In genomic region chr6:50542535-50542934, GRCm38 (mm10) we compare ENCODE assay signal across 21 mouse cellular contexts. TPM values are rescaled to one million over a fixed set of nuclear protein-coding genes. Genes with fewer than 3 reads are reported as not detected.
DNase-seq lines count a peak whose midpoint lies in the region; ATAC-seq and TF ChIP-seq lines count a peak whose summit lies in the region.
"Had no signal": no experiment of that assay in that cellular context is flagged by ENCODE, and none has a peak within 500 bp of the region (broad histone marks: within the 10 kb centered on the region; RNA-seq: fewer than 3 reads in every experiment).

No protein-coding gene starts in this region.

- peaks cover 8% of the 10 kb centered on the region for H3K9me3 ChIP-seq in CH12.LX (replicated peaks; ENCODE audit: low read length)
- no peaks in the 10 kb centered on the region for H3K9me3 ChIP-seq in lung, postnatal 0 days (ENCODE audit: low read length)
- H3K9me3 ChIP-seq: embryonic facial prominence, embryonic 13.5 days; forebrain, embryonic 12.5 days; hindbrain, embryonic 12.5 days had no signal

- H3K4me1 ChIP-seq in CH12.LX (ENCODE audit: control insufficient read depth in 1 of 2, insufficient read depth in 2 of 2), result peaks cover 0 to 7% of the 10 kb centered on the region in 2 experiments; a peak in 2 of 4 replicates
- H3K4me1 ChIP-seq in lung, postnatal 0 days (ENCODE audit: insufficient read depth, low read depth, low read length), result no peaks in the 10 kb centered on the region
- H3K4me1 ChIP-seq: forebrain, embryonic 12.5 days; hindbrain, embryonic 12.5 days had no signal

- 84% methylated on average over 1 of the region's 1 CpGs for WGBS in lung, postnatal 0 days

- H3K79me2 ChIP-seq in CH12.LX (replicated peaks; ENCODE audit: control insufficient read depth, extremely low read depth, insufficient read depth, poor library complexity, severe bottlenecking), result no peaks in the 10 kb centered on the region

- in situ Hi-C loops in CH12.LX (cut with MboI; ENCODE audit: low pct_ligation_motif_present, low pct_unique_long_range_greater_than_20kb, low sequenced_read_pairs), result loop anchor here (25.0 kb wide), 2 partner anchors 430 to 1030 kb away; partner anchors contain the start of gene Mpp6

- TF ChIP-seq RAD21 in CH12.LX (IDR thresholded peaks at IDR 0.05; ENCODE audit: low read depth, low read length), result no peak

- TF ChIP-seq POLR2A in CH12.LX (IDR thresholded peaks at IDR 0.05; ENCODE audit: low read depth, low read length), result no peak

- no peaks in the 10 kb centered on the region for H3K36me3 ChIP-seq in CH12.LX (replicated peaks in 1 of 2; ENCODE audit: control insufficient read depth in 1 of 2, insufficient read depth in 1 of 2, low read length in 1 of 2)
- no peaks in the 10 kb centered on the region for H3K36me3 ChIP-seq in lung, postnatal 0 days (ENCODE audit: insufficient read depth, low read length)
- H3K36me3 ChIP-seq: embryonic facial prominence, embryonic 13.5 days; forebrain, embryonic 12.5 days; hindbrain, embryonic 12.5 days had no signal

- H3K4me3 ChIP-seq in CH12.LX (replicated peaks in 1 of 3; ENCODE audit: low read depth in 2 of 3, low read length in 2 of 3, poor library complexity in 1 of 3), result no peak overlapping the region
- no peak overlapping the region for H3K4me3 ChIP-seq in lung, postnatal 0 days (ENCODE audit: low read depth, low read length)
- H3K4me3 ChIP-seq: embryonic facial prominence, embryonic 13.5 days; forebrain, embryonic 12.5 days; hindbrain, embryonic 12.5 days had no signal

- no peak overlapping the region for H3K9ac ChIP-seq in CH12.LX (ENCODE audit: insufficient read depth, low read depth)
- H3K9ac ChIP-seq in lung, postnatal 0 days (replicated peaks; ENCODE audit: low read depth), result no peak overlapping the region
- H3K9ac ChIP-seq: embryonic facial prominence, embryonic 13.5 days; forebrain, embryonic 12.5 days; hindbrain, embryonic 12.5 days had no signal

- no peaks in the 10 kb centered on the region for H3K27me3 ChIP-seq in CH12.LX (replicated peaks)
- H3K27me3 ChIP-seq in lung, postnatal 0 days (replicated peaks; ENCODE audit: insufficient read depth, low read length), result no peaks in the 10 kb centered on the region
- H3K27me3 ChIP-seq: embryonic facial prominence, embryonic 13.5 days; hindbrain, embryonic 12.5 days; Patski had no signal

- TF ChIP-seq EP300 in CH12.LX (IDR thresholded peaks at IDR 0.05; ENCODE audit: low read length), result no peak
- TF ChIP-seq EP300 in lung, postnatal 0 days (IDR thresholded peaks at IDR 0.05), result no peak

- DNase-seq in 416B (ENCODE audit: low read depth) (peak; percentile 72), CH12.LX (ENCODE audit: extremely low read depth) (no peak)
- DNase-seq in right cerebral cortex, postnatal 25 days, result no peak
- DNase-seq in lung, postnatal 0 days (ENCODE audit: low spot score), result no peak
- no peak for DNase-seq in urinary bladder, postnatal 36 days (ENCODE audit: low spot score in 2 of 2)
- no peak for DNase-seq in lung, postnatal 25 days (ENCODE audit: low spot score)
- DNase-seq: adrenal gland, postnatal 25 days; cerebellum, adult 2 months; cerebellum, postnatal 25 days; gastrocnemius, postnatal 14 days; heart, postnatal 10 days; heart, postnatal 4 days had no signal

- no peak overlapping the region for H3K4me2 ChIP-seq in CH12.LX (ENCODE audit: insufficient read depth, low read depth, poor library complexity, severe bottlenecking)
- no peak overlapping the region for H3K4me2 ChIP-seq in lung, postnatal 0 days (replicated peaks; ENCODE audit: low read depth, low read length)
- H3K4me2 ChIP-seq: embryonic facial prominence, embryonic 13.5 days; forebrain, embryonic 12.5 days; hindbrain, embryonic 12.5 days had no signal

- dilution Hi-C loops in CH12.LX (cut with MboI; ENCODE audit: extremely low pct_ligation_motif_present, extremely low pct_unique_long_range_greater_than_20kb, low sequenced_read_pairs), result no loop called here

- ATAC-seq in inflammation-experienced regulatory T-cells, adult 6 months, result peak; percentile 12
- ATAC-seq in monocyte, adult 5-6 weeks (replicated peaks; ENCODE audit: insufficient number of reproducible peaks, low FRiP score, low TSS enrichment, poor library complexity, severe bottlenecking), result 0 out of 2 replicates have a peak, but pooled peaks have one; percentile 5
- no peak for ATAC-seq in lung, postnatal 0 days
- ATAC-seq: activated CD4-positive, CD25-positive, alpha-beta regulatory T cell, adult 4 months; forebrain, embryonic 16.5 days; hindbrain, embryonic 16.5 days; Patski had no signal

- H3K27ac ChIP-seq in CH12.LX (ENCODE audit: insufficient read depth, low read depth), result no peak overlapping the region
- no peak overlapping the region for H3K27ac ChIP-seq in lung, postnatal 0 days (ENCODE audit: low read length)
- H3K27ac ChIP-seq: embryonic facial prominence, embryonic 13.5 days; forebrain, embryonic 12.5 days; hindbrain, embryonic 12.5 days had no signal

- no peak for TF ChIP-seq CTCF in CH12.LX (conservative IDR thresholded peaks at IDR 0.05 in 1 of 2, IDR thresholded peaks at IDR 0.05 in 1 of 2; ENCODE audit: low read depth in 2 of 2, low read length in 2 of 2)
- TF ChIP-seq CTCF in lung, postnatal 0 days (IDR thresholded peaks at IDR 0.05), result no peak

TF ChIP-seq in CH12.LX, 34 proteins besides CTCF, POLR2A, EP300 and RAD21:
- TF ChIP-seq MAX (IDR thresholded peaks at IDR 0.05; ENCODE audit: low read length), result 0 out of 2 replicates have a peak, but pooled peaks have one; percentile 36
- peak; percentile 50; the same call in 1 of the 2 replicates for TF ChIP-seq USF1 (IDR thresholded peaks at IDR 0.05; ENCODE audit: low read depth, low read length)
- no peak for TF ChIP-seq MAFK (IDR thresholded peaks at IDR 0.05; ENCODE audit: insufficient replicate concordance, low read length)
- peak; percentile 56 for TF ChIP-seq USF2 (conservative IDR thresholded peaks at IDR 0.05; ENCODE audit: low read depth, low read length)
- no peak for TF ChIP-seq TBP (conservative IDR thresholded peaks at IDR 0.05; ENCODE audit: low read depth, low read length)
- peak; percentile 51 for TF ChIP-seq ELF1 (IDR thresholded peaks at IDR 0.05; ENCODE audit: low read depth, low read length)

RNA-seq across cellular contexts. Expression of gene Cycs, which starts 23.8 kb away (rescaled TPM):
- total RNA-seq in CH12.LX (2012; rRNA removed), result 44.6 and 78.9 TPM in 2 replicates
- total RNA-seq in CH12.LX (2014; rRNA removed), result 122 and 137 TPM in 2 replicates
- 23.0 and 34.2 TPM in 2 replicates for polyA plus RNA-seq in CH12.LX (2012; ENCODE audit: insufficient read length, low read depth)
- 10 to 100 TPM; 30.7 to 35.0 (median 30.7) TPM for polyA plus RNA-seq in inflammation-experienced regulatory T-cells, adult 6 months (2017; shearing (Covaris generic))
- total RNA-seq in monocyte, adult 5-6 weeks (2017), result 89.4 to 102 TPM (median 102 TPM) in 3 replicates
- polyA plus RNA-seq in lung, postnatal 0 days (2015; fragmentation: Nextera tagmentation; extraction: Ambion mirVana), result 37.1 and 39.3 TPM in 2 replicates

RNA-seq across cellular contexts. Expression of gene 4921507P07Rik, which starts 53.9 kb away (rescaled TPM):
- total RNA-seq in CH12.LX (2012; rRNA removed) (not detected in 2 replicates), CH12.LX (2014; rRNA removed) (not detected in 2 replicates)
- 0.13 and 0.14 TPM in 2 replicates for polyA plus RNA-seq in CH12.LX (2012; ENCODE audit: insufficient read length, low read depth)
- polyA plus RNA-seq in inflammation-experienced regulatory T-cells, adult 6 months (2017; shearing (Covaris generic)), result under 1 TPM; 0.20 to 0.94 (median 0.64) TPM
- 0.78 to 3.5 TPM (median 0.86 TPM) in 3 replicates for total RNA-seq in monocyte, adult 5-6 weeks (2017)
- polyA plus RNA-seq in lung, postnatal 0 days (2015; fragmentation: Nextera tagmentation; extraction: Ambion mirVana), result 0.38 and 0.63 TPM in 2 replicates
- total RNA-seq: adrenal gland, postnatal 25 days had no signal
